Mouse (Mus musculus) kidney, postnatal 25 days (tissue): ENCODE measurements around the gene Vcam1.

ENCODE experiments used
- DNase-seq, 2 experiments: peaks; one replicate each; pipeline ENCODE4 v3.0.0; 2021; ENCODE audit warnings: mixed read lengths in 2 of 2

The Vcam1 gene

DNA sequence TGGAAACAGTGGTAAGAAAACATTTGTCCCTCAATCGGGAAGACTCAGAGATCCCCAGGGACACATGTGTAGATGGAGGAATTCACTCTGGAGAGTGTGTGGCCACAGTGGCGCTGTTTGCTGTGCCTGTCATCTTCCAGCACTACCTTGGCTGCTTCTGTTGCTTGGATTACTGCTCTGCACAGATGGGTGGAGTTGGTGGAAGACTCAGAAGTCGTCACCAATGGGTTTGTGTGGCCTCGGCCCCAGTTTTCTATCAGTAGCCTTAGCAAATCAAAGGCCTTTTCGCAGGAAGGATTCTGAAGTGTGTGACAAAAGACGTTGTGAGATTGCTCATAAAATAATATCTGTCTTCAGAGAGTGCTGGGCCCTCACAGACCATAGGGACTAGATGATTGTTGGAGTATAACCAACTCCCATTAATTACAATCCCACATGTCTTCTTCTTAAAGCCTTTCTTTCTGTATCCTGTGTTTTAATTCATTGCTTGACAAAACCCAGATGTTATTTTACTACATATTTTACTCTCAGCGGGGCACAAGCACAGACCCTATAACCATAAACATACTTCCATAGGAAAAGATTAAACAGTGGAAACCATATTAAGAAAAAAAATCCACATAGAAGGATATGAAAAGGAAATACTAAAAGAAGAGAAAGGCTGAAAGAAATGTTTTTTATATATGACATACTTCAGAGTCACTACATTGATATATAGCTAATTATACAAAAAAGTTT is 48.4 kb downstream of the Vcam1 start:
- DNase-seq, result no peak

DNA sequence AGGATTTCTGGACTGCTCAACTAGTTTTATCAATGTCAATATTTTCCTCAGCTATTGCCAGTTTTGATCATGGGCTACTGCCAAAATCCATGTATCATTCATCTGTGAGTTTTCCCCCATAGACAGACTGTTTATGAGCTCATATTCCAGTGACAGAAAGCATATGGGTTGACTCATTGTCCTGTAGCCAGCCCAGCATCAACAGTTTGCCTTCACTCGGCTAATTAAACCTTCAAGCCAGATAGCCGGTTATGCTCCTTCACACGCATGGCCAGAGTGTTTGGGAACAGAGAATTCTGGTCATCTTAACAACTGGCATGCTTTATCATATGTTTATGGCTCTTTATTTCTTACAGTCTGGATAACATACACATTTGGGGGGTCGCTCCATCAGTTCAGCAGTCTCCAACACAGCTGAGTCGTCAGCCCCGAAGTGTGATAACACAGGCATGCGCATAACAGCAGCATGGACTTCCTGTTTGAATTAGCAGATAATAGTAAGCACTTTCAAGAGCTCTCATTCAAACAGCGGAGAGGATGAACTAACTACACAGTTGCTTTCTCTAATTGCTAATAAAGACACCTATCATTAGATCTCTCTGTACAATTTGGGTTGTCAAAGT is 49.2 kb downstream of the Vcam1 start:
- DNase-seq, result no peak

DNA sequence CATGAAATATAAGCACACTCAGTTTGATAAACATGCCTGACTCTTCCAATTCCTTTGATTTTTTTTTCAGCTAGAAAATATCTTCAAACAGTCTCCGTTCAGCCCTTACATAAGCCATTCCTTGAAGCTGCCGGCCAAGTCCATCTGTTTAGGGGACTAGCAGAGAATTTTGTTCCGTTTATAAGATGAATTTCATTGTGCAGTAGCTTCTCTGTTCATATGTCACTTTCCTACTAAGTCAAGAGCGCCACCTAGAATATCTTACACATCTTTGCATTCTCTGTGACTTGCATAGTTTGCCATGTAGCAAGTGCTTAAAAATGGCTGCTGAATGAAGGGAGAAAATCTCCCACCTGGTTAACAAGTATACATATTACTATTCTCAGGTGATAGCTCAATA is 51.0 kb downstream of the Vcam1 start:
- no peak for DNase-seq

DNA sequence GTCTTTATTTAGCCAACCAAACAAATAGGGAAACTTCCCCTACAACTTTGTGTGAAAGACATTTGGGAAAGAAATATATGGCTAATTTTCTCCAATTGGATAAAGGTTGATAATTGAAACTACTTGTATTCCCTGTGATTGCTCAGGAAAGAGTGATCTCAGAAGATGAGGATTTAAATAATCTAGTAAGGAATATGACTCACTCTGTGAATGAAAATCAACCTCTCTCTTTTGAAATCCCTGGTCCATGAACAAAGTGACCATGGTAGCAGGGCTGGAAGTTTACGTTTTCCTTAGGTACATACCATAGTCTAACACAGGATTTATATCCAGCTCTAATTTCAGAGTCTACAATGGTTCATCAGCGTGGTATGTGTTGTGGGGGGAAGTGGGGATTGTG is 52.7 kb downstream of the Vcam1 start:
- DNase-seq, result no peak

DNA sequence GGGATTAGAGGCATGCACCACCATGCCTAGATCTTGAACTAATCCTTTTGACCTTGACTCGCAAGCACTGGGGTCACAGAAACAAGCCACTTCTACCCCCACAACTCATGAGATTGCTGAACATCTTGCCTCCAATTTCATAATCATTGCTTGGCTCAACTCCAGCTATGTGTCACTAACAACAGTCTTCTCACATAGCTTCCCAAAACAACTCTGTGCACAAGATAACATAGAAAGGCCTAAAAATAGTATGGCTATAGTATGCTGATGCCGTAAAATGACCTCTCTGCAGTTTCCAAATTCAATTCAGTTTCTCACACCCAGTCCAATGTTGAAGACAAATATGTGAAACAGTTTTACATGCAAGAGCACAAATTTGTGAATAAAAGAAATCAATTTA is 56.9 kb downstream of the Vcam1 start:
- DNase-seq, result no peak

DNA sequence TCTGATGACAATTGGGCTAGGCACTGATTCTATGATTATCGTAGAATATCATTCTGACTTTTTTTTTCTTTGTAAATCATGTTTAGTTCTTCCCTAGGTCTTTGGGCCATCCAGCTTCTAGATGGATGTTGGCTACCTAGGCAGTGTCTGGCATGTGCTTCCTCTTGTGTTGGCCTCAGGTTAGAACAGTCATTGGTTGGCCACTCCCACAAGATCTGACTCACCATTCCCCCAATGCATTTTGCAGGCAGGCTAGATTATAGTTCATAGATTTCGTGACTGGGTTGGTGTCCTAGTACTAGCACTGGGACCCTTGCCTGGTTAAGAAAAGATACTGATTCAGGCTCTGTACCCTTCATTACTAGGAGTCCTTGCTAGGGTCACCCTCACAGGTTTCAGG is 67.3 kb downstream of the Vcam1 start:
- no peak for DNase-seq

DNA sequence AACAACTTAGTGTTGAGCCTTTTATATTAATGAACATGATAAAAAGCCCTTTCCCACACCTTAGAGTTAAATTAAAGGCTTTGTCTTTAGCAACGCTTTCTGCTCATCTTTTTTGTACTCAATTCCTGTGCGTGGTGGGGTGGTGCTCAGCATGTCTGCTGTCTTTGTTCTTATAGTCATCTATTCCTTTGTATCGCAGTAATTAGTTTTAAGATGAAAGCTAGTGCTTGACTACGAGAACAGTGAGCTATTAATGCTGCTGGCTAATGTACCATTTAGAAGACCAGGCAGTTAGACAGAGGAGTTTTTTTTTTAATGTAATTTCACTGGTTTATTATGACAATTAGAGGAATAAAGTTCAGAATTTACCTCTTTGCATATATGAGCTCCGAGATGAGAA is 69.2 kb downstream of the Vcam1 start:
- DNase-seq, result no peak
